Mouse (Mus musculus): ENCODE data around the gene Chrna5. TPM values are rescaled to one million over a fixed set of nuclear protein-coding genes. Genes with fewer than 3 reads are reported as not detected.

Gene Chrna5
- polyA plus RNA-seq, 1 experiment from 2014 or later, result 1.4 TPM

- H3K4me3 ChIP-seq, result peak overlapping the region; percentile 42
- H3K36me3 ChIP-seq, result no peaks in the 10 kb centered on the region
- no peaks in the 10 kb centered on the region for H3K9me3 ChIP-seq
- 10% methylated on average over 38 of the region's 38 CpGs for WGBS
- peak overlapping the region; percentile 74 for H3K4me2 ChIP-seq (replicated peaks)
- H3K4me1 ChIP-seq, result peaks cover 14% of the 10 kb centered on the region; the same call in 1 of the 2 replicates
- peak overlapping the region; percentile 42; the same call in 1 of the 2 replicates for H3K9ac ChIP-seq
- H3K27me3 ChIP-seq, result peaks cover 40% of the 10 kb centered on the region
- no peak for ATAC-seq (ENCODE audit: insufficient number of reproducible peaks, insufficient read depth, low FRiP score, low TSS enrichment)
- no peak overlapping the region for H3K27ac ChIP-seq
These were observed 45.0 kb downstream of the Chrna5 start for GRCm38 (mm10) chr9:55025534-55026274.

GRCm38 (mm10) chr9:55026275-55026663 lies 45.6 kb downstream of the Chrna5 start, which contains the start of gene Chrna3:
Chrna3 (minus strand) TSS chr9:55026562.
- Histone ChIP-seq H3K4me3 (peak within 1 kb of the TSS; percentile 42), H3K9ac (peak within 1 kb of the TSS; percentile 42; the same call in 1 of the 2 replicates), H3K9me3 (no peaks in the 10 kb centered on the region), H3K27me3 (peaks cover 40% of the 10 kb centered on the region), H3K4me2 (replicated peaks) (peak within 1 kb of the TSS; percentile 74), H3K27ac (no peak within 1 kb of the TSS), H3K36me3 (no peaks in the 10 kb centered on the region), H3K4me1 (peaks cover 14% of the 10 kb centered on the region; the same call in 1 of the 2 replicates)
- ATAC-seq (ENCODE audit: insufficient number of reproducible peaks, insufficient read depth, low FRiP score, low TSS enrichment), result peak; percentile 44; the same call in 1 of the 2 replicates
- WGBS, result under 1% methylated on average over 39 of the region's 39 CpGs

GRCm38 (mm10) chr9:55031435-55032167 lies 50.9 kb downstream of the Chrna5 start:
- no peak for ATAC-seq (ENCODE audit: insufficient number of reproducible peaks, insufficient read depth, low FRiP score, low TSS enrichment)
- Histone ChIP-seq H3K9me3 (no peaks in the 10 kb centered on the region), H3K4me1 (peaks cover 1% of the 10 kb centered on the region; the same call in 1 of the 2 replicates), H3K4me3 (no peak overlapping the region), H3K27me3 (peaks cover 14% of the 10 kb centered on the region), H3K9ac (no peak overlapping the region), H3K27ac (no peak overlapping the region), H3K4me2 (replicated peaks) (no peak overlapping the region), H3K36me3 (no peaks in the 10 kb centered on the region)
- WGBS, result 35% methylated on average over 6 of the region's 6 CpGs

DNA sequence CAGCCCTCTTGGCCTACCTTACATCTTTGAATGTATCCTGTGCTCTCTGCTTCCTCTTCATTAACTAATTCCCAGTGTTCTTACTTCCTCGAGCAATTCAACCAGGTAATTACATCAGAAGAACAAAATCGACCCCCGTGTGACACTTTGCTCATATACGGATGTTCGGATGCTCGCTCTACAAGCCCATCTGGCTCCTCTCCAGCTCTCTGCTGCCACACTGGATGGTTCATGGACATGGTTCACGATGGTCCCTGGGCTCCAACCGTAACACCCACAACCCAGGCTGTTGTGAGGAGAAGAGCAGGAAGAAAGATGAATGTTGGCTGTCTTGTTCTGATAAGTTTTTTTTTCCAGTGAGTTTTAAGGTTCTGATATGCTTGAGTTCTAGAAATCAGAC lies 58.3 kb downstream of the Chrna5 start:
- H3K27me3 ChIP-seq, result no peaks in the 10 kb centered on the region
- no peaks in the 10 kb centered on the region for H3K36me3 ChIP-seq
- H3K27ac ChIP-seq, result no peak overlapping the region
- WGBS, result 75% methylated on average over 8 of the region's 8 CpGs
- H3K9me3 ChIP-seq, result no peaks in the 10 kb centered on the region
- no peak overlapping the region for H3K4me2 ChIP-seq (replicated peaks)
- no peaks in the 10 kb centered on the region for H3K4me1 ChIP-seq
- H3K9ac ChIP-seq, result no peak overlapping the region
- no peak for ATAC-seq (ENCODE audit: insufficient number of reproducible peaks, insufficient read depth, low FRiP score, low TSS enrichment)
- H3K4me3 ChIP-seq, result no peak overlapping the region

DNA sequence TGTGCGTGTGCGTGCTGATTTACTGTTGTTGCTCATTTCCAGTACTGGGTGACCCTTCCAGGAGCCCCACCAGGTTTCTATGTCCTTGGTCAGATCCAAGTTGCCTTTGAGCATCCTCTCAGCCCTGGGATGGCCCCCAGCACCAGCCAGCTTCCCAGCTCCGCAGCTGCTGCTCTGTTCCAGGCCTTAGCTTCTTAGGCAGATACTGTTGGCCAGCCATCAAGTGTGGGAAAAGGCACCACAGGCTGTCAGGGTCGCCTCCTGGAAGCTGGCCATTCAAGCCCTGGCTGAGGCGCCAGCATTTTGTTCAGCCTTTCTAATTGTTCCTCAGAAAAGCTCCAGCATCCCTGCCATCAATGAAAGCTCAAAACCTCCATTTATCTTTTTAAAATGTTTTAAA lies 59.3 kb downstream of the Chrna5 start:
- Histone ChIP-seq H3K9ac (no peak overlapping the region), H3K4me1 (no peaks in the 10 kb centered on the region), H3K4me2 (replicated peaks) (no peak overlapping the region), H3K4me3 (no peak overlapping the region), H3K36me3 (no peaks in the 10 kb centered on the region), H3K27ac (no peak overlapping the region), H3K27me3 (no peaks in the 10 kb centered on the region), H3K9me3 (no peaks in the 10 kb centered on the region)
- WGBS, result 70% methylated on average over 5 of the region's 5 CpGs
- no peak for ATAC-seq (ENCODE audit: insufficient number of reproducible peaks, insufficient read depth, low FRiP score, low TSS enrichment)

DNA sequence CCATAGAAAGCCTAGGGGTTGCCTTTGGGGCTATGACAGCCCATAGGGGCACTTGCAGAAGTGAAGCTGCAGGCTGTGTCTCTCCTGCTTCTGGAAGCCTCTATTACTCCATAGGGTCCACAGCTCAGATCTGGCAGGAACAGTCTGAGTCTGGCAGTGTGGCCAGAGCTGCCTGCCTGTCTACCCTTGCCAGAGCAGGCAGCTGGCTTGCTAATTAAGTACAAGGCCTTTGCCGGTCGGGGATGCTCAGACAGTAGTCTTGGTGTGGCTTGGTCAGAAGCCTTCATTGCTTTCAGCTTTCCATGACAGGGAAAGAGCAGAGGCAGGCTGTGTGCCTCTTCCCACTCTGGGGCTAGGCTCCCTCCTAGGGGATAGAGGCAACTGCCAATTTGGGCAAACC lies 60.7 kb downstream of the Chrna5 start:
- no peak for ATAC-seq (ENCODE audit: insufficient number of reproducible peaks, insufficient read depth, low FRiP score, low TSS enrichment)
- Histone ChIP-seq H3K9me3 (no peaks in the 10 kb centered on the region), H3K4me2 (replicated peaks) (no peak overlapping the region), H3K9ac (no peak overlapping the region), H3K4me3 (no peak overlapping the region), H3K4me1 (no peaks in the 10 kb centered on the region), H3K27me3 (0 out of 2 replicates have a peak, but pooled peaks cover 2% of the 10 kb centered on the region), H3K27ac (no peak overlapping the region), H3K36me3 (no peaks in the 10 kb centered on the region)
- WGBS, result 60% methylated on average over 2 of the region's 2 CpGs

DNA sequence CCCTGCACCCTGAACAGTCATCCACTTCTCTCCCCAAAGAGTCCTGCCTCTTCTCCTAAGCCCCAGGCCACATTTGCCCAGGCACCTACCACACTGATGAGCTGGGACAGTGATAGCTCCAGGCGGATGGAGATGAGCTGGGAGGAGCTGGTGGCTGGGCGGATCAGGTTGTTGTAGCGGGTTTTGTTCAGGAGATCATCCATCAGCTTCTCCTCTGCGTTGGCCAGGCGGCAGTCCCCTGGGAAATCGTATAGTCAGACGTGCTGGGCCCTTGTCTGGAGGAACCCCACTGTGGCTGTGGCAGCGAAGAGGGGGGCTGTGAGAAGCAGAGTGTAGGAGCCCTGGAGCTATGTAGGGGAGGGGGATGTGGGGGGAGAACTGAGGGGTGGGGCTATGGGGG lies 63.0 kb downstream of the Chrna5 start:
- Histone ChIP-seq H3K9ac (no peak overlapping the region), H3K4me2 (replicated peaks) (0 out of 2 replicates have a peak overlapping the region, but pooled peaks have one; percentile 13), H3K36me3 (no peaks in the 10 kb centered on the region), H3K27ac (no peak overlapping the region), H3K4me1 (0 out of 2 replicates have a peak, but pooled peaks cover 8% of the 10 kb centered on the region), H3K9me3 (no peaks in the 10 kb centered on the region), H3K4me3 (no peak overlapping the region), H3K27me3 (0 out of 2 replicates have a peak, but pooled peaks cover 2% of the 10 kb centered on the region)
- no peak for ATAC-seq (ENCODE audit: insufficient number of reproducible peaks, insufficient read depth, low FRiP score, low TSS enrichment)
- 16% methylated on average over 8 of the region's 8 CpGs for whole genome bisulfite sequencing

DNA sequence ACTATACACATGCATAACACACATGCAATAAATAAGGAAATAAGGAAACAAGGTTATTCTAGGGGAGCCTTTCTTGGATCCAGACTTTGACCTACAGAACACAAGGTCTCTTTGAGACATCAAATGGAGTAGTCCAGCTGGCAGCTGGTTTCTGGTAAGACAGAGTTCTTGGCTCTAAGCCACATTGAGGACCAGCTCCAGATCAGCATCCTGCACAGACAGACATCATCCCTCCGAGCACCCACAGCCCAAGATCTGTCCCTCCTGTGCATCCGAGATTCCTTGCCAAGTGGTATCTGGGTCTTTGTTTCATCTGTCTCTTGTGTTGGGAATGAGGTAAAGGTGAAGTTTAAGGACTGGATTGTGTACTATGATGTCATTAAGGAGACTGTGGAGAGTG lies 64.3 kb downstream of the Chrna5 start:
- WGBS, result 83% methylated on average over 2 of the region's 2 CpGs
- Histone ChIP-seq H3K4me2 (replicated peaks) (no peak overlapping the region), H3K27me3 (0 out of 2 replicates have a peak, but pooled peaks cover 2% of the 10 kb centered on the region), H3K4me1 (0 out of 2 replicates have a peak, but pooled peaks cover 11% of the 10 kb centered on the region), H3K9me3 (no peaks in the 10 kb centered on the region), H3K9ac (no peak overlapping the region), H3K27ac (no peak overlapping the region), H3K36me3 (no peaks in the 10 kb centered on the region), H3K4me3 (no peak overlapping the region)
- ATAC-seq (ENCODE audit: insufficient number of reproducible peaks, insufficient read depth, low FRiP score, low TSS enrichment), result no peak

- no peaks in the 10 kb centered on the region for H3K36me3 ChIP-seq
- no peak overlapping the region for H3K9ac ChIP-seq
- 0 out of 2 replicates have a peak, but pooled peaks cover 11% of the 10 kb centered on the region for H3K4me1 ChIP-seq
- WGBS, result 0% methylated on average over 3 of the region's 3 CpGs
- H3K4me2 ChIP-seq (replicated peaks), result no peak overlapping the region
- H3K27me3 ChIP-seq, result 0 out of 2 replicates have a peak, but pooled peaks cover 2% of the 10 kb centered on the region
- ATAC-seq (ENCODE audit: insufficient number of reproducible peaks, insufficient read depth, low FRiP score, low TSS enrichment), result no peak
- no peaks in the 10 kb centered on the region for H3K9me3 ChIP-seq
- no peak overlapping the region for H3K27ac ChIP-seq
- H3K4me3 ChIP-seq, result no peak overlapping the region
These were observed 66.1 kb downstream of the Chrna5 start for GRCm38 (mm10) chr9:55046764-55047163.

- peak within 1 kb of the TSS; percentile 48 for H3K9ac ChIP-seq
- peak within 1 kb of the TSS; percentile 89 for H3K4me2 ChIP-seq (replicated peaks)
- no peak within 1 kb of the TSS for H3K27ac ChIP-seq
- 0 out of 2 replicates have a peak, but pooled peaks cover 11% of the 10 kb centered on the region for H3K4me1 ChIP-seq
- H3K9me3 ChIP-seq, result no peaks in the 10 kb centered on the region
- 0 out of 2 replicates have a peak, but pooled peaks cover 2% of the 10 kb centered on the region for H3K27me3 ChIP-seq
- peak; percentile 67; the same call in 1 of the 2 replicates for ATAC-seq (ENCODE audit: insufficient number of reproducible peaks, insufficient read depth, low FRiP score, low TSS enrichment)
- H3K36me3 ChIP-seq, result no peaks in the 10 kb centered on the region
- H3K4me3 ChIP-seq, result peak within 1 kb of the TSS; percentile 56
- under 1% methylated on average over 23 of the region's 23 CpGs for whole genome bisulfite sequencing
These were observed 67.7 kb downstream of the Chrna5 start, which contains the start of gene Chrnb4 for GRCm38 (mm10) chr9:55048211-55048880. Chrnb4 (minus strand) TSS chr9:55048779.

- WGBS, result 68% methylated on average over 2 of the region's 2 CpGs
- H3K4me2 ChIP-seq (replicated peaks), result no peak overlapping the region
- no peaks in the 10 kb centered on the region for H3K36me3 ChIP-seq
- ATAC-seq (ENCODE audit: insufficient number of reproducible peaks, insufficient read depth, low FRiP score, low TSS enrichment), result no peak
- H3K4me3 ChIP-seq, result no peak overlapping the region
- no peak overlapping the region for H3K9ac ChIP-seq
- 0 out of 2 replicates have a peak, but pooled peaks cover 5% of the 10 kb centered on the region for H3K27me3 ChIP-seq
- no peaks in the 10 kb centered on the region for H3K4me1 ChIP-seq
- H3K9me3 ChIP-seq, result no peaks in the 10 kb centered on the region
- no peak overlapping the region for H3K27ac ChIP-seq
These were observed 74.8 kb downstream of the Chrna5 start for GRCm38 (mm10) chr9:55055386-55055930.
